Mouse (Mus musculus) forebrain, embryonic 11.5 days (tissue): ENCODE results near the gene Hnf1a. TPM values are rescaled to one million over a fixed set of nuclear protein-coding genes. Genes with fewer than 3 reads are reported as not detected.

ENCODE experiments used
- ATAC-seq: fragments of 200-750 bp; cut with Nextera tagmentation; replicated peaks from 2 replicates; pipeline ENCODE4 v1.8.0; 2017; ENCODE audit warnings: moderate TSS enrichment; ENCODE audit not compliant: low FRiP score
- DNase-seq: peaks from one replicate; pipeline ENCODE4 v3.0.0-alpha.2; 2017; ENCODE audit warnings: low spot score
- H3K27ac ChIP-seq: fragments of 300-500 bp; sonication (generic); 2 replicates; pipeline ENCODE4 v1.5.1; 2014; ENCODE audit warnings: low read depth, low read length
- H3K27me3 ChIP-seq: fragments of 300-500 bp; sonication (generic); 2 replicates; pipeline ENCODE4 v1.6.1; 2014; ENCODE audit warnings: mild to moderate bottlenecking, low read length, mixed read lengths; ENCODE audit not compliant: control insufficient read depth, insufficient read depth
- H3K36me3 ChIP-seq: fragments of 300-500 bp; sonication (generic); 2 replicates; pipeline ENCODE4 v1.6.1; 2014; ENCODE audit warnings: mild to moderate bottlenecking, low read length, moderate library complexity, mixed read lengths; ENCODE audit not compliant: control insufficient read depth, insufficient read depth
- H3K4me1 ChIP-seq: fragments of 300-500 bp; sonication (generic); replicated peaks from 2 replicates; pipeline ENCODE4 v1.6.1; 2014; ENCODE audit warnings: low read length, mixed read lengths; ENCODE audit not compliant: control insufficient read depth, insufficient read depth
- H3K4me2 ChIP-seq: fragments of 300-500 bp; sonication (generic); 2 replicates; pipeline ENCODE4 v1.6.1; 2014; ENCODE audit warnings: low read depth, mild to moderate bottlenecking, low read length, moderate library complexity, mixed read lengths; ENCODE audit not compliant: severe bottlenecking
- H3K4me3 ChIP-seq: fragments of 300-500 bp; sonication (generic); 2 replicates; pipeline ENCODE4 v1.5.1; 2014; ENCODE audit warnings: low read depth, low read length
- H3K9ac ChIP-seq: fragments of 300-500 bp; sonication (generic); 2 replicates; pipeline ENCODE4 v1.6.1; 2014; ENCODE audit warnings: low read length
- H3K9me3 ChIP-seq: fragments of 300-500 bp; sonication (generic); 2 replicates; pipeline ENCODE4 v1.6.1; 2016; ENCODE audit warnings: low read length, mixed read lengths; ENCODE audit not compliant: control insufficient read depth
- WGBS: fragments of 180-500 bp; shearing (Covaris S2); extraction: QIAGEN DNeasy Blood & Tissue Kit; methylation state at CpG from one replicate; pipeline ENCODE4 v1.1.7; 2014; 5-methylcytosine and 5-hydroxymethylcytosine counted together
- polyA plus RNA-seq: library from polyadenylated mRNA; unstranded; fragments of >200 nt; fragmentation: Nextera tagmentation; extraction: Ambion mirVana; gene quantifications from 2 replicates; pipeline ENCODE4 v1.2.1, GENCODE M21; 2014

The Hnf1a gene
- polyA plus RNA-seq, 1 experiment from 2014 or later: not detected

DNA sequence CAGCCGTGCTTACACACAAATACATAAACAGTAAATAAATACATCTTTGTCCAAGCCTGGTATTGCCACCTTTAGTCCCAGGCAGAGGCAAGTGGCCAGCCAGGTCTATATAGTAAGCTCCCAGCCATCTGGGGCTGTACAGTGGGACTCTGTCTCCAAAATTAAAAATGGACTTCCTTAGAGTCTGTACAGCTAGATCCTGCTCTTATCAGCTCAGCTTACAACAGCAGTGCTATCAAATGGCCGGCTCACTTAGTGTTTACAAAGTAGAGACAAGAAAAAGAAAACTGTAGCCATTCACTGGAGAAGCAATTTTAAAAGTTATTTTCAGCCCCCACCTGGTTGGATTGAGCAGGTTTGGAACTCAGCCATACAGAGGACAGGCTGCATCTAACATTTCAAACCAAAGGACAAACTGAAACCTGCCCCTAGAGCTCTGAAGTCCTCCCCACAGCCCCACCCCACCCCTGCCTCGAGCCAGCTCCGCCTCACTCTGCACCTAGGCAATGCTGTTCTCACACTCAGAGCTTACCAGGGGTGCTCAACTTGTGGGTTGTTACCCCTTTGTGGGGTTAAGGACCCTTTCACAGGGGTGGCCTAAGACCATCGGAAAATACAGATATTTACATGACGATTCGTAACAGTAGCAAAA, 6.5 kb downstream of the Hnf1a start:
- no peak overlapping the region for H3K4me2 ChIP-seq
- H3K27me3 ChIP-seq: peaks cover 2% of the 10 kb centered on the region; the same call in 1 of the 2 replicates
- DNase-seq (no peak), ATAC-seq (no peak)
- H3K4me1 ChIP-seq: peaks cover 5% of the 10 kb centered on the region; the same call in 1 of the 2 replicates
- WGBS: 77% methylated on average over 7 of the region's 7 CpGs
- H3K4me3 ChIP-seq: no peak overlapping the region
- no peak overlapping the region for H3K27ac ChIP-seq
- H3K9me3 ChIP-seq: no peaks in the 10 kb centered on the region
- no peaks in the 10 kb centered on the region for H3K36me3 ChIP-seq
- no peak overlapping the region for H3K9ac ChIP-seq

DNA sequence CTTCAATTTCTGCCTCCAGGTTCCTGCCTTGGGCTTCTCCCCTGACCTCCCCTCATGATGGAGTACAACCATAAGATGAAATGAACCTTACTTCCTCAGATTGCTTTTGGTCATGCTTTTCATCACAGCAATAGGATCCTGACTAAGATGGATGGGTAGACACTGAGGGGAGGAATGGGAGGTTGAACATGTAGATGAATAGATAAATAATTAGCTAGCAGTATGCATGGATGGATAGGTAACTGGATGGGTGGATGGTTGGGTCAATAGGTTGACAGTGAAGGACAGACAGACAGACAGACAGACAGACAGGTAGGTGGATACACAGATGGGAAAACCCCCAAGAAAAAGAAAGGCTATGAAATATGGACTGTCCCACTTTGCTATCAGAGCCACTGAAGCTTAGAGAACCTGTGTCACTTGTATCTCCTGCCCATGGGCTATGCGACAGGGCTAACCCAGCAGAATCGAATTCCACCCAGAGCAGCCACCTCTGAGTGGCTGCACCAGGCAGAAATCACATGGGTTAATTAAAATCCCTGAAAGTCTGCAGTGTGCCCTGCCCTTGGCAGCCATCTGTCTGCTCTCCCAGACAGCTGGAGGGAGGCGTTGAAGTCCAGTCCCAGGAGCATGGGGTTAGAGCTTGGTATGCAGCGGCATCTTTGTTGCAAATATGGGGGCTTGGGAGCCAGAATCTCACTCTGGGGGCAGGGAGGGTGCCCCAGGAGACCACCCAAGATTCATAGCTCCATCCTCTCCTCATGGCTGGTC, 9.1 kb downstream of the Hnf1a start:
- no peaks in the 10 kb centered on the region for H3K9me3 ChIP-seq
- no peak for ATAC-seq
- no peaks in the 10 kb centered on the region for H3K27me3 ChIP-seq
- H3K4me2 ChIP-seq: no peak overlapping the region
- H3K36me3 ChIP-seq: no peaks in the 10 kb centered on the region
- H3K4me3 ChIP-seq: no peak overlapping the region
- H3K4me1 ChIP-seq: no peaks in the 10 kb centered on the region
- no peak overlapping the region for H3K27ac ChIP-seq
- no peak for DNase-seq
- WGBS: 61% methylated on average over 4 of the region's 4 CpGs
- H3K9ac ChIP-seq: no peak overlapping the region

DNA sequence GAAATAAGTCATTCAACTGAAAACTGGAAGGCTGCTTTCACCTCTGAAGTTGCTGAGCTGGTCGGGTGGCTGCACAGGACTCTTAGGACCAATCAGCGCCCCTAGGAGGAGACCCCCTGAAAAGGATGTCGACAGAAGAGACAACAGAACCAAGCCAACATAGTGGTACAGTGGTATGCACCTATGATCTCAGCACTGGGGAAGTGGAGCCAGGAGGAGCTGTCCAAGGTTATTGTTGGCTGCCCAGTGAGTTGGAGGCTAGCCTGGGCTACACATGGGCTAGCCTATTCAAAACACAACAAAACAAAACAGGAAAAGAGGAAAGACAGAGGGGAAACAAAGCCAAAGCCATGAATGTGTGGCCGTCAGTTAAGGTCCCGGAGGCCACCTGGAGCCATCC, 12.8 kb downstream of the Hnf1a start:
- no peaks in the 10 kb centered on the region for H3K36me3 ChIP-seq
- H3K9ac ChIP-seq: no peak overlapping the region
- H3K4me3 ChIP-seq: no peak overlapping the region
- no peak overlapping the region for H3K4me2 ChIP-seq
- ATAC-seq (no peak), DNase-seq (no peak)
- H3K27ac ChIP-seq: no peak overlapping the region
- H3K27me3 ChIP-seq: no peaks in the 10 kb centered on the region
- no peaks in the 10 kb centered on the region for H3K9me3 ChIP-seq
- no peaks in the 10 kb centered on the region for H3K4me1 ChIP-seq
- WGBS: 82% methylated on average over 5 of the region's 5 CpGs

DNA sequence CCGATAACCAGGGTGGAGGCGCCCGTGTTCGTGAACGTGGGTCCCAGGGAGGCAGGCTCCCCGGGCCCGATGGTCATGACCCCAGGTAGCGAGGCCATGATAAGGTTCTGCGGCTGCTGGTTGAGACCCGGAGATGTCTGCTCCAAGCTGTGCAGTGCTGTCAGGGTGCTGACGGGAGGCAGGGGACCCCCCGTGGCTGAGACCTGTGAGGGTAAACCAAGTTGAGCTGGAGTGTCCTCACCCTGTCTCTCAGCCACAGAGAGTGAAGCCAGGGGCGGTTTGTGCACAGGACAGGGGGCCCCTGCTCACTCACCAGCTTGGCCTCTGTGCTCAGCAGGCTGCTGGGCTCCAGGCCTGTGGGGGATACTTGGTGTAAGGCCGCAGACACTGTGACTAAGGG, 17.6 kb downstream of the Hnf1a start:
- no peak for ATAC-seq
- Histone ChIP-seq H3K9me3 (no peaks in the 10 kb centered on the region), H3K27ac (no peak overlapping the region), H3K4me2 (no peak overlapping the region), H3K4me3 (no peak overlapping the region), H3K9ac (no peak overlapping the region; the same call in 1 of the 2 replicates), H3K4me1 (no peaks in the 10 kb centered on the region), H3K27me3 (no peaks in the 10 kb centered on the region), H3K36me3 (no peaks in the 10 kb centered on the region)
- no peak for DNase-seq
- 93% methylated on average over 14 of the region's 14 CpGs for WGBS

DNA sequence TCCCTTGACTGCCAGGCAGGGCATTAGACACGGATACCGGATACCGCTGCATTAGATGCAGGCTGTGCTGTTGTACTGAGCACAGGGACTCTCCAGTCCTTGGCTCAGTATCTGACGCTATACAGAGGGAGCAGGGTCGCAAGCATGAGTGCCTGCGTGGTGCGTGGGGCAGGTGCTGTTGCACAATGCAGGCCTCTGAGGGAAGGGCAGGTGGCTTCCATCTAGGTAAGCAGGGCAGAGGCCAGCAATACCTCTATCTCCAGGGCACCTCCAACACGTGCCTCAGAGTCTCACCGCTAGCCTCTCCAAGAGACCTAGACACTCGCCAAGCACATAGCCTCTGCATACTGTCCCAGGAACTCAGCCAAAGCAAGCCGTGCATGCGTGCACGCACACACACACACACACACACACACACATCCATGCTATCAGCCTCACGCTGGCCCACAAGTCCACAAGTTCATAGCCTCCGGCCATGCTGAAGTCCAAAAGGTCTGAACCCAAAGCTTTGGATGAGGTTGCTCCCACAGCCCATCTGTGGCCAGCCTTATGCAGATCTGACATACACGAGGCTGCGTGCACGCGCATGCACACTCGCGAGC, 19.5 kb downstream of the Hnf1a start:
- no peaks in the 10 kb centered on the region for H3K4me1 ChIP-seq
- no peak overlapping the region for H3K4me3 ChIP-seq
- no peak overlapping the region for H3K9ac ChIP-seq
- H3K27ac ChIP-seq: no peak overlapping the region
- H3K36me3 ChIP-seq: peaks cover under 1% of the 10 kb centered on the region
- no peaks in the 10 kb centered on the region for H3K27me3 ChIP-seq
- DNase-seq: no peak
- H3K4me2 ChIP-seq: no peak overlapping the region
- ATAC-seq: no peak
- no peaks in the 10 kb centered on the region for H3K9me3 ChIP-seq
- WGBS: 87% methylated on average over 21 of the region's 21 CpGs

DNA sequence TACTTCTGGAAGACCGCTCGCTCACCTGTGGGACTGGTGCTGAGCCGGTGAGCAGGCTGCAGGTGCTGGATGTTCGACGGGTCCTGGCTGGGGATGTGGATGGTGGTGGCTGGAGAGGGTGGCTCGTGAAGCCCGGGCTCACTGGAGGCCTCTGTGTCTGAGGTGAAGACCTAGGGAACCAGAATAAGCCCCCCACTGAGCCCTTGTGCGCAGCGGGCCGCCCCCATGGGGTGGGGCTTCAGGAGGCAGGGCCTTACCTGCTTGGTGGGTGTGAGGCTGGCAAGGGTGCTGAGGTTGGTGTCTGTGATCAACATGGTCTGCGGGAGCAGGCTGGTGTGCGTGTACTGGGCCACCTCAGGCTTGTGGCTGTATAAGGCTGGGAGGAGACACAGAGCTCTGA, 20.2 kb downstream of the Hnf1a start:
- 60% methylated on average over 12 of the region's 12 CpGs for WGBS
- Histone ChIP-seq H3K36me3 (peaks cover 4% of the 10 kb centered on the region), H3K9ac (no peak overlapping the region), H3K27me3 (no peaks in the 10 kb centered on the region), H3K4me2 (no peak overlapping the region), H3K9me3 (no peaks in the 10 kb centered on the region), H3K27ac (no peak overlapping the region), H3K4me1 (no peaks in the 10 kb centered on the region), H3K4me3 (no peak overlapping the region)
- DNase-seq: no peak
- ATAC-seq: no peak

DNA sequence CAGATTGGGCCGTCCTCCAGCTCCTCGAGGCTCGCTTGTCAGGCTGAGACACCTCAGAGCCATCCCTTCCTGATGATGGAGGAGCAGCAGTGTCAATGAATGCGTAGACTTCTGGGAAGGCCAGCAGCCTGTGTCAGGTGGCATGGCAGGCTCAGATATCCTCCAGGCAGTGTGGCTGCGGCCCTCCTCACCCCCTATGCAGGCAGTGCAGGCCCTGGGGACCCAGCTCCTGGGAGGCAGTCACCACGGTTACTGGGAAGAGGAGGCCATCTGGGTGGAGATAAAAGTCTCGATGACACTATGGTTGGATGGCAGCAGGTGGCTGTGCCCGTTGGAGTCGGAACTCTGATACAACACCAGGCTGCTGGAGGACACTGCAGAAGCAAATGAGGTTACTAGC, 21.1 kb downstream of the Hnf1a start:
- ATAC-seq (no peak), DNase-seq (no peak)
- H3K27me3 ChIP-seq: no peaks in the 10 kb centered on the region
- no peaks in the 10 kb centered on the region for H3K9me3 ChIP-seq
- no peak overlapping the region for H3K27ac ChIP-seq
- no peak overlapping the region for H3K4me3 ChIP-seq
- H3K36me3 ChIP-seq: peaks cover 4% of the 10 kb centered on the region
- H3K4me2 ChIP-seq: no peak overlapping the region
- no peaks in the 10 kb centered on the region for H3K4me1 ChIP-seq
- 90% methylated on average over 9 of the region's 9 CpGs for WGBS
- no peak overlapping the region for H3K9ac ChIP-seq

DNA sequence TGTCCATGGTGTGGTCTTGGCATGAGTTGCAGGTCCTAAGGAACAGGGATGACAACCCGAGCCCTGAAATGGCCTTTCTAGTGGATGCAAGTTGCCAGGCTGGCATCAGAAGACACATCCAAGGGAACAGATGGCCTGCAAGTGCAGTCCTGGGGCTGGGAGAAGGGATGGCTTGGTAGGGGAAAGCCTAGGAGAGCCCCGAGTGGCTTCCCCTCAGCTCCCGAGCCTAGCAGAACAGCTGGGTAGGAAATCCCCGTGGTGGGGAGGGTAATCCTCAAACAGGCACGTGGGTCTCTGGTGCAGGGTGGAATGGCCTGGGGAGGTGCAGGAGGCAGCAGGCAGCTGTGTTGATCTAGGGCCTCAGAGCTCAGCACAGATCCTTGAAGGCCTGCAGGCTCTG, 21.6 kb downstream of the Hnf1a start:
- Histone ChIP-seq H3K27ac (no peak overlapping the region), H3K4me1 (no peaks in the 10 kb centered on the region), H3K4me3 (no peak overlapping the region), H3K27me3 (no peaks in the 10 kb centered on the region), H3K4me2 (no peak overlapping the region), H3K36me3 (peaks cover 4% of the 10 kb centered on the region), H3K9me3 (no peaks in the 10 kb centered on the region), H3K9ac (no peak overlapping the region)
- WGBS: 73% methylated on average over 5 of the region's 5 CpGs
- no peak for ATAC-seq
- no peak for DNase-seq
